Mouse (Mus musculus) neural tube, embryonic 15.5 days (tissue): ENCODE measurements around the gene Pstpip1. TPM values are rescaled to one million over a fixed set of nuclear protein-coding genes. Genes with fewer than 3 reads are reported as not detected.

ENCODE experiments used
- ATAC-seq: fragments of 200-750 bp; cut with Nextera tagmentation; 2 replicates; pipeline ENCODE4 v1.8.0; 2017; ENCODE audit warnings: mild to moderate bottlenecking, moderate TSS enrichment, moderate library complexity; ENCODE audit not compliant: low FRiP score
- H3K27ac ChIP-seq: fragments of 300-500 bp; sonication (generic); replicated peaks from 2 replicates; pipeline ENCODE4 v1.5.1; 2015; ENCODE audit warnings: mild to moderate bottlenecking, inconsistent platforms
- H3K27me3 ChIP-seq: fragments of 300-500 bp; sonication (generic); replicated peaks from 2 replicates; pipeline ENCODE4 v1.6.1; 2015; ENCODE audit warnings: inconsistent platforms
- H3K36me3 ChIP-seq: fragments of 300-500 bp; sonication (generic); 2 replicates; pipeline ENCODE4 v1.6.1; 2015; ENCODE audit warnings: inconsistent platforms
- H3K4me1 ChIP-seq: fragments of 300-500 bp; sonication (generic); 2 replicates; pipeline ENCODE4 v1.6.1; 2015; ENCODE audit warnings: inconsistent platforms
- H3K4me2 ChIP-seq: fragments of 300-500 bp; sonication (generic); 2 replicates; pipeline ENCODE4 v1.6.1; 2015; ENCODE audit warnings: inconsistent platforms, mild to moderate bottlenecking, moderate library complexity
- H3K4me3 ChIP-seq: fragments of 300-500 bp; sonication (generic); replicated peaks from 2 replicates; pipeline ENCODE4 v1.5.1; 2015; ENCODE audit warnings: mild to moderate bottlenecking, inconsistent platforms
- H3K9ac ChIP-seq: fragments of 300-500 bp; sonication (generic); replicated peaks from 2 replicates; pipeline ENCODE4 v1.6.1; 2015; ENCODE audit warnings: mild to moderate bottlenecking, inconsistent platforms
- H3K9me3 ChIP-seq: fragments of 300-500 bp; sonication (generic); replicated peaks from 2 replicates; pipeline ENCODE4 v1.6.1; 2016; ENCODE audit warnings: inconsistent platforms
- WGBS: fragments of 180-500 bp; shearing (Covaris S2); methylation state at CpG from one replicate; pipeline ENCODE4 v1.1.7; 2015; ENCODE audit warnings: mixed read lengths; 5-methylcytosine and 5-hydroxymethylcytosine counted together
- polyA plus RNA-seq: library from polyadenylated mRNA; unstranded; fragments of >200 nt; fragmentation: Nextera tagmentation; extraction: Ambion mirVana; gene quantifications from 2 replicates; pipeline ENCODE4 v1.2.1, GENCODE M21; 2015

Pstpip1 gene
- polyA plus RNA-seq, 1 experiment from 2014 or later: 0.84 TPM

DNA sequence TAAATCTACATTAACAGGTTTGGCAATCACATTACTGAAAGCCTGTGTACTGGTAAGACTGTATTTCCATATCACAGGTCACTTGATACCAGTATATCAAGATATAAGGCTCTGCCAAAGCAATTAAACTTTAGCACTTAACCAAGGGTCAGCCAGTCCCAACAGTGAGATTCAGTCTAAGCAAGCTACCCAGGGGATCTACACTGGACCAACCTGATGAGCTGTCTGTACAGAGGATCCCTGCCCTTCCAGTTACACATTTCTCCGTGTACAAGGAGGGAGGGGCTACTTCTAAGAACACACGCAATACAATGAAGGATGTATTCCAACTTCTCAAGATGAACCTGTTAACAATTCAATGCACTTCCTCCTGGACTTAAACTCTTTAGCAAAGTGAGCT lies 68.3 kb downstream of the Pstpip1 start:
- H3K27me3 ChIP-seq: no peaks in the 10 kb centered on the region
- ATAC-seq: no peak
- no peaks in the 10 kb centered on the region for H3K9me3 ChIP-seq
- no peak overlapping the region for H3K4me3 ChIP-seq
- H3K4me1 ChIP-seq: peaks cover 36% of the 10 kb centered on the region
- H3K36me3 ChIP-seq: no peaks in the 10 kb centered on the region
- H3K9ac ChIP-seq: no peak overlapping the region
- WGBS: 84% methylated on average over 2 of the region's 2 CpGs
- no peak overlapping the region for H3K27ac ChIP-seq
- peak overlapping the region; percentile 19; the same call in 1 of the 2 replicates for H3K4me2 ChIP-seq

DNA sequence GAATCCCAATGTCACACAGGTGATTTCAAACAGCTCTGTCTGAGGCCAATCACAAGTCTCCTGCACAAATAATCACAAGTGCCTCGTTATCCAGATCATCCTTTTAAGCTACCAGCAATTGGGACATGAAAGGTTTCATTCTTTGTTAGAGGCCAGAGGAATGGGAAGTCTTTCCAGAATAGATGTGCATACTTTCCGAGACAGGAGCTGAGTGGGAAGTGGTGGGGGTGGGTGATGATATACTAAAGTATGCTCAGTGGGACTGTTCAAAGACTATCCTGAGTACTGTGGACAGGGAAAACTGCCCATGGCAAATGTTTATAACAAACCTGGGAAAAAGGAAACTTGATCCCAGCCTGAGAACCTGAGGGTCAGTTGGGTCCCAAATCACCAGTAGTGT lies 69.7 kb downstream of the Pstpip1 start:
- ATAC-seq: no peak
- H3K4me2 ChIP-seq: peak overlapping the region; percentile 68
- WGBS: 5% methylated on average over 2 of the region's 2 CpGs
- H3K4me3 ChIP-seq: peak overlapping the region; percentile 71
- H3K4me1 ChIP-seq: peaks cover 31% of the 10 kb centered on the region
- H3K27ac ChIP-seq: 0 out of 2 replicates have a peak overlapping the region, but pooled peaks have one; percentile 96
- no peaks in the 10 kb centered on the region for H3K9me3 ChIP-seq
- no peaks in the 10 kb centered on the region for H3K36me3 ChIP-seq
- H3K9ac ChIP-seq: peak overlapping the region; percentile 99; the same call in 1 of the 2 replicates
- no peaks in the 10 kb centered on the region for H3K27me3 ChIP-seq

DNA sequence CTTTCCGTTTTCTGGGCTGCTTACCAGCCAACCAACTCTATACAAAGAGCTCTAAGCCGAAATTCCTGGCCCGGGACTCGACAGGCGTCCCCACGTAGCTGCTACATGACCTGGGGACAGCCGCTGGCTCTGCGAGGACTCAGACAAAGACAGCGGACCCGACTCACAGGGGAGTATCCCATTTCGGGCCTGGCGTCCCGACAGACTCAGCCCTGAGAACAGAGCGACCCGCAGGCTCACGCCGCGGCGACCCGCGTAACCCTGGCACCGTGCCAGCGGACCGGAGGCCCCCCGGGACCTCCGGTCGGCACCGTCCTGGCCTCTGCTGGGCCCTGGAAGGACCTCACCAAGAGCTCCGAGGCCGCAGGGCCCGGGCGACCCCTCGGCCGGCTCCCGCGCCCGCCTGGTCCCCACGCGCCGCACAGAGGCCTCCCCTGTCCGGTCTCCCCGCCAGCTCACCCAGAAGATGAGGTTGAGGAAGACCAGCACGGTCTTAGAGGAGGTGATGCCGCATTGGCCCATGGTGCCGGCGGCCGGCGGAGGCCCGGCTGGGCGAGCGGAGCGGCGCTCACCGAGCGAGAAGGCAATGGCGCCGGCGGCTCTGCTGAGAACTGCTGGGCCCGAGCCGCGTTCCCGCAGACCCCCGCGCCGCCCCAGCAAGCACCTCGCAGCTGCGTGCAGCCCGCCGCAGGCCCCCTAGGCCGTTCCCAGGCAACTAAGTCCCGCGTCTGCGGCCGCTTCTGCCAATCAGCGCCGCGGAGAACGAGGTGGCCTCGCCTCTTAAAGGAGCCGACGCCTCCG lies 70.8 kb downstream of the Pstpip1 start:
- Histone ChIP-seq H3K4me1 (peaks cover 28% of the 10 kb centered on the region), H3K9ac (peak overlapping the region; percentile 99), H3K4me2 (peak overlapping the region; percentile 68), H3K36me3 (no peaks in the 10 kb centered on the region), H3K27ac (peak overlapping the region; percentile 96), H3K27me3 (no peaks in the 10 kb centered on the region), H3K4me3 (peak overlapping the region; percentile 71), H3K9me3 (no peaks in the 10 kb centered on the region)
- ATAC-seq: peak; percentile 98
- under 1% methylated on average over 76 of the region's 82 CpGs for WGBS

DNA sequence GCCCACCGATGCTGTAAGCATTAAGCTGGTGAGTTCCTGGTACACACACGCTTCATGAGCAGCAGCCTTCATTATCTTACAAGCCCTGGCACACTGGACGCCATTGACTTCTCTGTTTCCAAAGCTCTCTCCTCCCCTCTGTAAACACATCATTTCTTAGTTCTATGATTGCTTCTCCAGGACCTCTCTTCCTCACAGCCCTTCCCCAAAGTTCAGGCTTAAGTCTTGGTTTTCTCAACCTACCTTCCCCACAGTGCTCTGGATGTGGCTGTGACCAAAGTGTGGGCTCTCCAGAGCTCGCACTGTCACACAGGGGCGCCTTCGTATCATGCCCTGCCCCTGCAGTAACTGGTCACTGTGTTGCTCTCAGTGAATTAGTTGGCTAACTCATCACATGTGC lies 75.6 kb downstream of the Pstpip1 start, which contains the start of gene Tspan3:
Tspan3 (minus strand) TSS at position 101 of the 400 bp plus-strand sequence.
- no peak within 1 kb of the TSS for H3K27ac ChIP-seq
- H3K9ac ChIP-seq: no peak within 1 kb of the TSS
- H3K4me2 ChIP-seq: no peak within 1 kb of the TSS
- H3K36me3 ChIP-seq: no peaks in the 10 kb centered on the region
- no peaks in the 10 kb centered on the region for H3K9me3 ChIP-seq
- 96% methylated on average over 6 of the region's 6 CpGs for WGBS
- H3K4me1 ChIP-seq: peaks cover 14% of the 10 kb centered on the region
- ATAC-seq: no peak
- no peaks in the 10 kb centered on the region for H3K27me3 ChIP-seq
- no peak within 1 kb of the TSS for H3K4me3 ChIP-seq

DNA sequence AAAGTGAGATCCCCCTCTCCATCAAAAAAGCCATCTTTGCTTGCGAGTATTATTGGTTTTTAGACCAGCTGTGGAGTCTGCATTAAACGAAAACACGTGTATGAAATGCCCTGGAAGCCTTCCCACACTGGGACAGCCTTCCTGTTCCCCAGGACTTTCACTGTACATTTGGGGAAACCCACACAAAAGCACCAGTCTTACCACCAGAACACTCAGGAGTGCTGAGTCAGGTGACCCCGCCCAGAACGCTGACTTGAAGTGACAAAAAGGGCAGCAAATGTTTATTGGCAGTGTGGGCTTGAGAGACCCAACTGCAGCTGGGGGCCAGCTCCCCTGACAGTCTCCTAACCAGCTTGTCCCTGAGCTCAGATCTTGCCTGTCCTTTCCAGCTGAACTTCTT lies 76.4 kb downstream of the Pstpip1 start:
- Histone ChIP-seq H3K27me3 (no peaks in the 10 kb centered on the region), H3K4me3 (no peak overlapping the region), H3K27ac (no peak overlapping the region), H3K9ac (no peak overlapping the region), H3K9me3 (no peaks in the 10 kb centered on the region), H3K4me2 (no peak overlapping the region), H3K36me3 (no peaks in the 10 kb centered on the region), H3K4me1 (peaks cover 12% of the 10 kb centered on the region)
- WGBS: 60% methylated on average over 5 of the region's 5 CpGs
- ATAC-seq: no peak

DNA sequence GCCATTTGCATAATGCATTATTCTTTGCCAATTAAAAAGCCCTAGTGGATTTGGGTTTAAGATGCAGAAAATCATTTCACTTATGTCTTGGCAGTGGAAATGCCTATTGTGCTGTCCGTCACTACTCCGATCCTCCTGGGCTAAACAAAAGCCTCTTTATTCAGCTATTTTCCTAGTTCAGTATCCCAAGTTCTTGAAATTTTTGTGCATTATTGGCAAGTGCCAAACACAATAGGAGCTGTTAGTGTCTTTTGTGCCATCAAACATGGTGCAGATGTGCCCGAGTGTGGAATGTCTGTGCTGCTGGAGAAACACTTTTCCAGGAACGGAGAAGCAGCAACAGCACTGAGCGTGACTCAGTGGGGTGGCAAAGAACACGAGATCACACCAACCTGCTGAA lies 77.9 kb downstream of the Pstpip1 start:
- Histone ChIP-seq H3K27me3 (no peaks in the 10 kb centered on the region), H3K9ac (no peak overlapping the region), H3K4me2 (no peak overlapping the region), H3K4me1 (0 out of 2 replicates have a peak, but pooled peaks cover 5% of the 10 kb centered on the region), H3K27ac (no peak overlapping the region), H3K36me3 (no peaks in the 10 kb centered on the region), H3K9me3 (no peaks in the 10 kb centered on the region), H3K4me3 (no peak overlapping the region)
- 29% methylated on average over 6 of the region's 6 CpGs for WGBS
- ATAC-seq: no peak

DNA sequence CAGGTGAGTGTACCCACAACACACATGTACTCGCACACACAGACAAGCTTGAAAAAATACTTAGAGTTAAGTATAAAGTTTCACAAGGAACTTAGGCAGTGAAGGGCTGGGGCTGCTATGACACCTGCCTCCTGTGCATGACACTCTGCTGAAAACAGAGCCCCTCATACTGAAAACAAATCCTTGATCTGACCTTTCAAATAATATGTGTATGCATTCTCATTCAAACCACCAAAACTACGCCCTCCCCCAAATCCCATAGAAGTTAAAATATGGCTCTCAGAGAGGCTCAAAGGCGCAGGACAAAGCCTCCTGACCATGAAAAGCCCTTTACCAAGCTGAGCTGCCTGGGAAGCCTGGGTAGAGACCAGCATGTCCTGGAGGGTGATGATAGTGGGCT lies 85.6 kb downstream of the Pstpip1 start:
- Histone ChIP-seq H3K9ac (no peak overlapping the region), H3K36me3 (no peaks in the 10 kb centered on the region), H3K27ac (no peak overlapping the region), H3K4me1 (peaks cover 14% of the 10 kb centered on the region), H3K27me3 (no peaks in the 10 kb centered on the region), H3K4me3 (no peak overlapping the region), H3K4me2 (no peak overlapping the region), H3K9me3 (no peaks in the 10 kb centered on the region)
- WGBS: 90% methylated on average over 3 of the region's 3 CpGs
- no peak for ATAC-seq

DNA sequence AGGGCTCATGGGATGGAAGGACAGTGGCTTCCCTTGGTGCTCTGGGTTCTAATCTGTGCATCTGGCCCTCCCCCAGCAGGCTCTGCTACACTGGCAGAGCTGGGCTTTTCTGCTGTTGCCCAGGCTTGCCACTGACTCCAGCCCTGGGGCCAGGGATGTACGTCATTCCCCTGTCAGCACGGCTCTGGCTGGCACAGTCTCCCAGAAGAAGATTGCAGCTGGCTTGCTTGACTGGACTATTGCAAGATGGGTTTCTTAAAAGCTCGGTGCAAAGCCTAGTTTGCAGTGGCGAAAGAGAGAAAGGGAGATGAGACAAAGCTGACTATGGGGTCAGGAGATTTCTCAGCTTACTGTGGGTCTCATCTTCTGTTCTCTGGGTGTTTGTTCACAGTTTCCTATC lies 87.6 kb downstream of the Pstpip1 start:
- 60% methylated on average over 4 of the region's 4 CpGs for WGBS

More for the DNA sequence above, 87.6 kb downstream of the Pstpip1 start:
- Histone ChIP-seq H3K36me3 (no peaks in the 10 kb centered on the region), H3K9ac (no peak overlapping the region), H3K4me3 (no peak overlapping the region), H3K27ac (no peak overlapping the region), H3K9me3 (no peaks in the 10 kb centered on the region), H3K4me2 (no peak overlapping the region), H3K27me3 (no peaks in the 10 kb centered on the region), H3K4me1 (peaks cover 22% of the 10 kb centered on the region)
- no peak for ATAC-seq

Other genes with a start within 250 kb of the Pstpip1 start
- 34.2 and 36.8 TPM in 2 replicates for gene Scaper, start 151.8 kb upstream of the Pstpip1 start, polyA plus RNA-seq
- gene 4930563M21Rik, start 79.4 kb upstream of the Pstpip1 start, polyA plus RNA-seq: not detected in 2 replicates
- 233 and 243 TPM in 2 replicates for gene Rcn2, start 48.1 kb upstream of the Pstpip1 start, polyA plus RNA-seq
- 578 and 595 TPM in 2 replicates for gene Tspan3, start 75.5 kb downstream of the Pstpip1 start, polyA plus RNA-seq